Mouse (Mus musculus) Patski (cell line): ENCODE measurements at regions not wholly inside any gene's neighbourhood (a gene's known extent, or its start where the extent isn't known, plus 50 kb on each side); places are given as distances from the start of the nearest gene placed in this dataset.

Experiments
- ATAC-seq: fragments of 100-300 bp; one replicate; pipeline ENCODE4 v1.8.0; 2021
- CTCF ChIA-PET: fragments of 350-600 bp; sonication (Branson Sonifier 250); formaldehyde crosslinking; loops from one replicate; lab custom pipeline; 2022; ENCODE audit warnings: inconsistent platforms; lab: Charles Lee
- POLR2A ChIA-PET: fragments of 350-600 bp; sonication (Branson Sonifier 250); formaldehyde crosslinking; loops from one replicate; lab custom pipeline; 2022; ENCODE audit warnings: antibody characterized with exemption, inconsistent platforms; lab: Charles Lee
- DNase-seq: peaks from one replicate; pipeline ENCODE4 v3.0.0-alpha.2; 2011; ENCODE audit warnings: low read depth, low spot score
- H3K27me3 ChIP-seq: fragments of 371-371 bp; one replicate; pipeline ENCODE4 v1.5.1; 2021
- CTCF ChIP-seq: fragments of 100-300 bp; IDR thresholded peaks from one replicate; pipeline ENCODE4 v1.5.1; 2021
- in situ Hi-C: fragments of 300-500 bp; cut with MboI; formaldehyde crosslinking; loops from 3 replicates; pipeline ENCODE4 v1.11.1; 2018; ENCODE audit warnings: low pct_unique_long_range_greater_than_20kb, mixed read lengths

- CTCF ChIA-PET, result no interaction called here
- DNase-seq (no peak), ATAC-seq (no peak)
- in situ Hi-C loops, result no loop called here
- no peak for TF ChIP-seq CTCF
- POLR2A ChIA-PET, result no interaction called here
- no peaks in the 10 kb centered on the region for H3K27me3 ChIP-seq
Observed at GRCm38 (mm10) chr7:53482150-53482837, 1353.0 kb upstream of the Luzp2 start.

DNA sequence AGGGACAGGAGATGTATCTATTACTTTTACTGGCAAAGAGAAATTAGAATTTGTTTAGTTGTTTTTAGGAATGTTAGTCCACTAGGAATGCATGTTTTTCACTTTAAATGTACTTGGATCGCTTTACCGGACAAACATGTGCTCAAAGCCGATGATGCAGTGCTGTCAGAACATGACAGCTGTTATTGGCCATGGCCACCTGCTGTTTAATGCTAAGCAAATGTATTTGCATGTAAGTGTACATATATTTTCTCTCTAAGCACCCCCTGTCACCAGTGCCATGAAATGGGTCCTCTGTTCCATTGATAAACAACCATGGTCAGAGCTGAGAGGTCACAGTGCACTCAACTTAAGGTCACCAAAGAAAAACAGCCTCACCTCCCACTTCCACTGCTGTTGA is 1349.2 kb upstream of the Luzp2 start:
- in situ Hi-C loops, result no loop called here
- no peak for ATAC-seq
- ChIA-PET CTCF (interaction anchor here (0.6 kb wide), 1 partner anchor 1479 kb away, joined by 3 read pairs; no protein-coding TSS in a partner anchor), POLR2A (no interaction called here)
- no peaks in the 10 kb centered on the region for H3K27me3 ChIP-seq
- TF ChIP-seq CTCF, result no peak
- no peak for DNase-seq

GRCm38 (mm10) chr7:53522195-53522917 is 1312.9 kb upstream of the Luzp2 start:
- TF ChIP-seq CTCF, result no peak
- peaks cover 3% of the 10 kb centered on the region for H3K27me3 ChIP-seq
- ChIA-PET POLR2A (no interaction called here), CTCF (no interaction called here)
- ATAC-seq, result no peak
- DNase-seq, result no peak
- in situ Hi-C loops, result no loop called here
